Mouse (Mus musculus) heart, adult 2 months (tissue): ENCODE data around the gene Dnah11.

Experiments
- CTCF ChIP-seq: fragments of 200-600 bp; IDR thresholded peaks from 2 replicates; pipeline ENCODE4 v1.8.1; 2022; ENCODE audit warnings: antibody characterized with exemption, mild to moderate bottlenecking, moderate library complexity
- EP300 ChIP-seq: fragments of 200-500 bp; IDR thresholded peaks from 2 replicates; pipeline ENCODE4 v1.6.1; 2011; ENCODE audit warnings: low read depth, low read length, control low read depth; ENCODE audit not compliant: insufficient read depth
- POLR2A ChIP-seq: fragments of 200-500 bp; IDR thresholded peaks from 2 replicates; pipeline ENCODE4 v1.6.1; 2011; ENCODE audit warnings: mild to moderate bottlenecking, low read depth, low read length, control low read depth; ENCODE audit not compliant: insufficient read depth

- no peak for TF ChIP-seq CTCF
- TF ChIP-seq POLR2A = no peak
- no peak for TF ChIP-seq EP300
These were observed 51.3 kb downstream of the Dnah11 start for GRCm38 (mm10) chr12:118147521-118148033.
